Mouse (Mus musculus): ENCODE data around the gene Adam34.

DNA sequence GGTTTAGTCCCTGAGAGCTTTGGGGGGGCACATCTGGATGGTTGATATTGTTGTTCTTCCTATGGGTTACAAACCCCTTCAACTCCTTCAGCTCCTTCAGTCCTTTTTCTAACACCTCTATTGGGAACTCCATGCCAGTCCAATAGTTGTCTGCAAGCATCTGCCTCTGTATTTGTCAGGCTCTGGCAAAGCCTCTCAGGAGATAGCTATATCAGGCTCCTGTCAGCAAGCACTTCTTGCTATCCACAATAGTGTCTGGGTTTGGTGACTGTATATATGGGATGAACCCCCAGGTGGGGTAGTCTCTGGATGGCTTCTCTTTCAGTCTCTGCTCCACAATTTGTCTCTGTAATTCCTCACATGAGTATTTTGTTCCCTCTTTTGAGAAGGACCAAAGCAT, at the start of gene Adam34:
- no peak for TF ChIP-seq POLR2A (IDR thresholded peaks at IDR 0.05; ENCODE audit: borderline replicate concordance, insufficient read depth, low read length)
- TF ChIP-seq CTCF (IDR thresholded peaks at IDR 0.05; ENCODE audit: borderline replicate concordance, insufficient read depth, low read depth, low read length) = no peak

Measured in cerebellum, adult 2 months (tissue).